Mouse (Mus musculus) hindbrain, embryonic 12.5 days (tissue): ENCODE data around the gene Hdgfl1. TPM values are rescaled to one million over a fixed set of nuclear protein-coding genes. Genes with fewer than 3 reads are reported as not detected.

Experiments
- ATAC-seq: fragments of 200-750 bp; cut with Nextera tagmentation; 2 replicates; pipeline ENCODE4 v1.8.0; 2017; ENCODE audit warnings: moderate TSS enrichment; ENCODE audit not compliant: low FRiP score
- H3K27ac ChIP-seq: fragments of 300-500 bp; sonication (generic); 2 replicates; pipeline ENCODE4 v1.5.1; 2016; ENCODE audit warnings: mild to moderate bottlenecking
- H3K27me3 ChIP-seq: fragments of 300-500 bp; sonication (generic); 2 replicates; pipeline ENCODE4 v1.6.1; 2016; ENCODE audit warnings: mild to moderate bottlenecking
- H3K36me3 ChIP-seq: fragments of 300-500 bp; sonication (generic); 2 replicates; pipeline ENCODE4 v1.6.1; 2016; ENCODE audit warnings: mild to moderate bottlenecking
- H3K4me1 ChIP-seq: fragments of 300-500 bp; sonication (generic); 2 replicates; pipeline ENCODE4 v1.6.1; 2016
- H3K4me2 ChIP-seq: fragments of 300-500 bp; sonication (generic); replicated peaks from 2 replicates; pipeline ENCODE4 v1.6.1; 2016; ENCODE audit warnings: mild to moderate bottlenecking
- H3K4me3 ChIP-seq: fragments of 300-500 bp; sonication (generic); 2 replicates; pipeline ENCODE4 v1.5.1; 2016; ENCODE audit warnings: mild to moderate bottlenecking
- H3K9ac ChIP-seq: fragments of 300-500 bp; sonication (generic); 2 replicates; pipeline ENCODE4 v1.6.1; 2016; ENCODE audit warnings: mild to moderate bottlenecking, moderate library complexity
- H3K9me3 ChIP-seq: fragments of 300-500 bp; sonication (generic); replicated peaks from 2 replicates; pipeline ENCODE4 v1.6.1; 2016; ENCODE audit warnings: mild to moderate bottlenecking
- WGBS: fragments of 180-500 bp; shearing (Covaris S2); methylation state at CpG from one replicate; pipeline ENCODE4 v1.1.7; 2016; 5-methylcytosine and 5-hydroxymethylcytosine counted together
- polyA plus RNA-seq: library from polyadenylated mRNA; unstranded; fragments of >200 nt; fragmentation: Nextera tagmentation; extraction: Ambion mirVana; gene quantifications from 2 replicates; pipeline ENCODE4 v1.2.1, GENCODE M21; 2016

Gene Hdgfl1
- polyA plus RNA-seq, 1 experiment from 2014 or later, result not detected

DNA sequence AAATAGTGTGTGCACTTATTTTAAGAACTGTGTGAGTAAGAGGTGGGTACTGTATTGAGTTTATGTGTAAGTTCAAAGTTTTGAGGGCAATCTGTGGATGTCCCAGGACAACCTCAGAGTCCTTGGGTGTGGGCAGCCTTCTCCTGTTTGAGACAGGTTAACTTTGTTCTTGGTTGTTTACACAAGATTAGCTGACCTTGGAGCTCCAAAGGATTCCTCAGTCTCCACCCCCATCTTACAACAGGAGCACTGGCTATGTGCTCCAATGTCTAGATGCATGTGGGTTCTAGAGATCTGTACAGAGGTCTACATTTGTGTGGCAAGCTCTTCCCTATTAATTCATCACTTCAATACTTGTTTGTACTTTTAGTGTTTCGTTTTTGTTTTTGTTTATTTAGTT is 49.0 kb downstream of the Hdgfl1 start:
- WGBS, result 71% methylated on average over 1 of the region's 1 CpGs

GRCm38 (mm10) chr13:26719146-26719715 is 50.7 kb downstream of the Hdgfl1 start:
- no peak overlapping the region for H3K27ac ChIP-seq
- H3K4me3 ChIP-seq, result no peak overlapping the region
- no peak overlapping the region for H3K4me2 ChIP-seq
- no peaks in the 10 kb centered on the region for H3K9me3 ChIP-seq
- no peak overlapping the region for H3K9ac ChIP-seq
- no peaks in the 10 kb centered on the region for H3K4me1 ChIP-seq
- H3K27me3 ChIP-seq, result no peaks in the 10 kb centered on the region
- no peak for ATAC-seq
- H3K36me3 ChIP-seq, result no peaks in the 10 kb centered on the region
- 87% methylated on average over 5 of the region's 5 CpGs for WGBS

More for the DNA sequence above, 49.0 kb downstream of the Hdgfl1 start:
- H3K36me3 ChIP-seq, result no peaks in the 10 kb centered on the region
- no peak overlapping the region for H3K27ac ChIP-seq
- no peaks in the 10 kb centered on the region for H3K4me1 ChIP-seq
- no peak overlapping the region for H3K4me3 ChIP-seq
- no peaks in the 10 kb centered on the region for H3K27me3 ChIP-seq
- no peak overlapping the region for H3K4me2 ChIP-seq
- H3K9me3 ChIP-seq, result no peaks in the 10 kb centered on the region
- no peak for ATAC-seq
- H3K9ac ChIP-seq, result no peak overlapping the region
